Mouse (Mus musculus) liver, adult 2 months (tissue): ENCODE measurements around the gene Tnik.

Experiments
- CTCF ChIP-seq: fragments of 200-500 bp; IDR thresholded peaks from 2 replicates; pipeline ENCODE4 v1.5.1; 2011; ENCODE audit warnings: low read depth, low read length, control low read depth
- POLR2A ChIP-seq: fragments of 200-500 bp; IDR thresholded peaks from 2 replicates; pipeline ENCODE4 v1.6.1; 2011; ENCODE audit warnings: low read length, control low read depth; ENCODE audit not compliant: insufficient read depth; ENCODE audit errors: extremely low read depth

GRCm38 (mm10) chr3:28457517-28457916 is 194.5 kb downstream of the Tnik start:
- no peak for TF ChIP-seq CTCF
- no peak for TF ChIP-seq POLR2A
